Mouse (Mus musculus) midbrain, embryonic 16.5 days (tissue): ENCODE measurements around the gene Lrp2bp. TPM values are rescaled to one million over a fixed set of nuclear protein-coding genes. Genes with fewer than 3 reads are reported as not detected.

ENCODE experiments used
- ATAC-seq: fragments of 200-750 bp; cut with Nextera tagmentation; 2 replicates; pipeline ENCODE4 v1.8.0; 2017; ENCODE audit warnings: moderate TSS enrichment
- H3K27ac ChIP-seq: fragments of 300-500 bp; sonication (generic); 2 replicates; pipeline ENCODE4 v1.5.1; 2014; ENCODE audit warnings: mild to moderate bottlenecking, low read length, mixed read lengths
- H3K27me3 ChIP-seq: fragments of 300-500 bp; sonication (generic); 2 replicates; pipeline ENCODE4 v1.6.1; 2014; ENCODE audit warnings: low read depth, low read length, mixed read lengths; ENCODE audit not compliant: control insufficient read depth, insufficient read depth
- H3K36me3 ChIP-seq: fragments of 300-500 bp; sonication (generic); 2 replicates; pipeline ENCODE4 v1.6.1; 2014; ENCODE audit warnings: mild to moderate bottlenecking, low read length, moderate library complexity, mixed read lengths; ENCODE audit not compliant: control insufficient read depth, insufficient read depth
- H3K4me1 ChIP-seq: fragments of 300-500 bp; sonication (generic); 2 replicates; pipeline ENCODE4 v1.6.1; 2014; ENCODE audit warnings: mild to moderate bottlenecking, low read length, mixed read lengths; ENCODE audit not compliant: control insufficient read depth, insufficient read depth
- H3K4me2 ChIP-seq: fragments of 300-500 bp; sonication (generic); 2 replicates; pipeline ENCODE4 v1.6.1; 2014; ENCODE audit warnings: mild to moderate bottlenecking, low read length, mixed read lengths
- H3K4me3 ChIP-seq: fragments of 300-500 bp; sonication (generic); 2 replicates; pipeline ENCODE4 v1.5.1; 2014; ENCODE audit warnings: low read depth, mild to moderate bottlenecking, low read length, moderate library complexity, mixed read lengths
- H3K9ac ChIP-seq: fragments of 300-500 bp; sonication (generic); 2 replicates; pipeline ENCODE4 v1.6.1; 2014; ENCODE audit warnings: low read depth, low read length, mixed read lengths
- H3K9me3 ChIP-seq: fragments of 300-500 bp; sonication (generic); replicated peaks from 2 replicates; pipeline ENCODE4 v1.6.1; 2014; ENCODE audit warnings: mild to moderate bottlenecking, low read length, mixed read lengths; ENCODE audit not compliant: control insufficient read depth, poor library complexity, severe bottlenecking
- WGBS: fragments of 180-500 bp; shearing (Covaris S2); extraction: QIAGEN DNeasy Blood & Tissue Kit; methylation state at CpG from one replicate; pipeline ENCODE4 v1.1.7; 2014; 5-methylcytosine and 5-hydroxymethylcytosine counted together
- polyA plus RNA-seq: library from polyadenylated mRNA; unstranded; fragments of >200 nt; fragmentation: Nextera tagmentation; extraction: Ambion mirVana; gene quantifications from 2 replicates; pipeline ENCODE4 v1.2.1, GENCODE M21; 2015

The Lrp2bp gene
- polyA plus RNA-seq, 1 experiment from 2014 or later = 0.49 TPM

GRCm38 (mm10) chr8:46075223-46075622, 76.1 kb downstream of the Lrp2bp start:
- ATAC-seq = no peak
- Histone ChIP-seq H3K4me3 (no peak overlapping the region), H3K9ac (no peak overlapping the region), H3K36me3 (0 out of 2 replicates have a peak, but pooled peaks cover 4% of the 10 kb centered on the region), H3K9me3 (no peaks in the 10 kb centered on the region), H3K27me3 (no peaks in the 10 kb centered on the region), H3K4me1 (no peaks in the 10 kb centered on the region), H3K4me2 (no peak overlapping the region), H3K27ac (no peak overlapping the region)
- 91% methylated on average over 5 of the region's 5 CpGs for WGBS

DNA sequence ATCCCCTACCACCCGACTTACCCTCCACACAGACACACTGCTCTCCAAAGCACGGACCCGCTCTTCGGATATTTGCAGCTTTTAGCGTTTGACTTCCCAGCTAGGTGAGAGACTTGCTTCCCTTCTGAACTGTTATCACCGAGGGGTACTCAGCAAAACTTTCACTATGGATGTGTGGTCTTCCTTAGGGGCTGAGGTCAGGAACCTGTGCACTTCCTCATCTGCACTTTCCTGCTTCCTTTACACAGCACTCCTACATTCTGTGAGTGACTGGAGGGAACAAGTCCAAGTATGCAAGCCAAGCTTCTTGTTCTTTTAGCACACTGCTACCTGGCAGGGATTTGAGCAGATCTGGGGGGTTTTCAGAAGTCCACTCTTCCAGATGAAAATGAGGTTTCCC, 79.8 kb downstream of the Lrp2bp start:
- Histone ChIP-seq H3K27me3 (no peaks in the 10 kb centered on the region), H3K27ac (no peak overlapping the region), H3K9me3 (no peaks in the 10 kb centered on the region), H3K9ac (no peak overlapping the region), H3K4me1 (no peaks in the 10 kb centered on the region), H3K36me3 (0 out of 2 replicates have a peak, but pooled peaks cover 4% of the 10 kb centered on the region), H3K4me2 (no peak overlapping the region), H3K4me3 (no peak overlapping the region)
- ATAC-seq = no peak
- 86% methylated on average over 6 of the region's 6 CpGs for WGBS

Other genes starting within 250 kb of the Lrp2bp start
- 16.9 and 24.1 TPM in 2 replicates for gene Pdlim3, start 113.8 kb upstream of the Lrp2bp start, polyA plus RNA-seq
- 0.10 and 0.22 TPM in 2 replicates for gene Ccdc110, start 64.7 kb upstream of the Lrp2bp start, polyA plus RNA-seq
- 6.9 and 7.3 TPM in 2 replicates for gene 1700029J07Rik, start 24.1 kb upstream of the Lrp2bp start, polyA plus RNA-seq
- 62.4 and 63.5 TPM in 2 replicates for gene Ufsp2, start 23.8 kb upstream of the Lrp2bp start, polyA plus RNA-seq
- gene Ankrd37, start 6.4 kb downstream of the Lrp2bp start, polyA plus RNA-seq = 46.8 and 48.2 TPM in 2 replicates
- 29.2 and 30.4 TPM in 2 replicates for gene Cfap97, start 152.5 kb downstream of the Lrp2bp start, polyA plus RNA-seq
- 9.3 and 10.1 TPM in 2 replicates for gene Snx25, start 152.9 kb downstream of the Lrp2bp start, polyA plus RNA-seq
- 889 and 969 TPM in 2 replicates for gene Slc25a4, start 212.0 kb downstream of the Lrp2bp start, polyA plus RNA-seq